Mouse (Mus musculus): ENCODE results near the gene Tec. TPM values are rescaled to one million over a fixed set of nuclear protein-coding genes. Genes with fewer than 3 reads are reported as not detected.

Tec gene
- polyA plus RNA-seq, 1 experiment from 2014 or later: 3.2 TPM

GRCm38 (mm10) chr5:72812328-72812727 is 56.0 kb downstream of the Tec start:
- Histone ChIP-seq H3K4me1 (ENCODE audit: control insufficient read depth, insufficient read depth, low read length) (0 out of 2 replicates have a peak, but pooled peaks cover 6% of the 10 kb centered on the region), H3K9ac (replicated peaks; ENCODE audit: low read length) (no peak overlapping the region), H3K27ac (replicated peaks; ENCODE audit: low read depth, low read length) (no peak overlapping the region), H3K36me3 (replicated peaks; ENCODE audit: control insufficient read depth, insufficient read depth, low read depth, low read length) (no peaks in the 10 kb centered on the region), H3K4me3 (ENCODE audit: low read depth, low read length) (no peak overlapping the region), H3K9me3 (replicated peaks; ENCODE audit: control insufficient read depth, low read length) (no peaks in the 10 kb centered on the region), H3K4me2 (ENCODE audit: low read depth, low read length) (no peak overlapping the region), H3K27me3 (ENCODE audit: control insufficient read depth, insufficient read depth, low read length) (no peaks in the 10 kb centered on the region)
- DNase-seq (ENCODE audit: low spot score): no peak
- WGBS: 85% methylated on average over 3 of the region's 3 CpGs
- no peak for ATAC-seq (replicated peaks; ENCODE audit: insufficient number of reproducible peaks, low FRiP score, low TSS enrichment, low read depth)

- no peaks in the 10 kb centered on the region for H3K27me3 ChIP-seq (ENCODE audit: control insufficient read depth, insufficient read depth, low read length)
These were observed 56.9 kb downstream of the Tec start for GRCm38 (mm10) chr5:72811397-72811796.

GRCm38 (mm10) chr5:72810990-72811389 is 57.3 kb downstream of the Tec start:
- Histone ChIP-seq H3K4me2 (ENCODE audit: low read depth, low read length) (no peak overlapping the region), H3K27me3 (ENCODE audit: control insufficient read depth, insufficient read depth, low read length) (no peaks in the 10 kb centered on the region), H3K27ac (replicated peaks; ENCODE audit: low read depth, low read length) (no peak overlapping the region), H3K36me3 (replicated peaks; ENCODE audit: control insufficient read depth, insufficient read depth, low read depth, low read length) (no peaks in the 10 kb centered on the region), H3K9ac (replicated peaks; ENCODE audit: low read length) (no peak overlapping the region), H3K9me3 (replicated peaks; ENCODE audit: control insufficient read depth, low read length) (no peaks in the 10 kb centered on the region), H3K4me3 (ENCODE audit: low read depth, low read length) (no peak overlapping the region), H3K4me1 (ENCODE audit: control insufficient read depth, insufficient read depth, low read length) (0 out of 2 replicates have a peak, but pooled peaks cover 6% of the 10 kb centered on the region)
- 89% methylated on average over 8 of the region's 8 CpGs for WGBS
- ATAC-seq (replicated peaks; ENCODE audit: insufficient number of reproducible peaks, low FRiP score, low TSS enrichment, low read depth) (no peak), DNase-seq (ENCODE audit: low spot score) (no peak)

More at GRCm38 (mm10) chr5:72811397-72811796, 56.9 kb downstream of the Tec start:
- H3K27ac ChIP-seq (replicated peaks; ENCODE audit: low read depth, low read length): no peak overlapping the region
- no peak overlapping the region for H3K9ac ChIP-seq (replicated peaks; ENCODE audit: low read length)
- ATAC-seq (replicated peaks; ENCODE audit: insufficient number of reproducible peaks, low FRiP score, low TSS enrichment, low read depth): no peak
- no peak overlapping the region for H3K4me3 ChIP-seq (ENCODE audit: low read depth, low read length)
- H3K4me1 ChIP-seq (ENCODE audit: control insufficient read depth, insufficient read depth, low read length): 0 out of 2 replicates have a peak, but pooled peaks cover 6% of the 10 kb centered on the region
- H3K4me2 ChIP-seq (ENCODE audit: low read depth, low read length): no peak overlapping the region
- H3K36me3 ChIP-seq (replicated peaks; ENCODE audit: control insufficient read depth, insufficient read depth, low read depth, low read length): no peaks in the 10 kb centered on the region
- DNase-seq (ENCODE audit: low spot score): no peak
- no peaks in the 10 kb centered on the region for H3K9me3 ChIP-seq (replicated peaks; ENCODE audit: control insufficient read depth, low read length)
- WGBS: 69% methylated on average over 3 of the region's 3 CpGs

GRCm38 (mm10) chr5:72809480-72809879 is 58.8 kb downstream of the Tec start:
- 57% methylated on average over 2 of the region's 2 CpGs for WGBS
- H3K27ac ChIP-seq (replicated peaks; ENCODE audit: low read depth, low read length): no peak overlapping the region
- H3K4me2 ChIP-seq (ENCODE audit: low read depth, low read length): no peak overlapping the region

GRCm38 (mm10) chr5:72808456-72809111 is 59.7 kb downstream of the Tec start:
- no peaks in the 10 kb centered on the region for H3K27me3 ChIP-seq (ENCODE audit: control insufficient read depth, insufficient read depth, low read length)
- H3K36me3 ChIP-seq (replicated peaks; ENCODE audit: control insufficient read depth, insufficient read depth, low read depth, low read length): no peaks in the 10 kb centered on the region
- ATAC-seq (replicated peaks; ENCODE audit: insufficient number of reproducible peaks, low FRiP score, low TSS enrichment, low read depth) (no peak), DNase-seq (ENCODE audit: low spot score) (no peak)
- 0 out of 2 replicates have a peak, but pooled peaks cover 6% of the 10 kb centered on the region for H3K4me1 ChIP-seq (ENCODE audit: control insufficient read depth, insufficient read depth, low read length)
- H3K4me2 ChIP-seq (ENCODE audit: low read depth, low read length): no peak overlapping the region
- no peaks in the 10 kb centered on the region for H3K9me3 ChIP-seq (replicated peaks; ENCODE audit: control insufficient read depth, low read length)
- H3K4me3 ChIP-seq (ENCODE audit: low read depth, low read length): no peak overlapping the region
- 49% methylated on average over 14 of the region's 14 CpGs for WGBS
- H3K9ac ChIP-seq (replicated peaks; ENCODE audit: low read length): no peak overlapping the region
- no peak overlapping the region for H3K27ac ChIP-seq (replicated peaks; ENCODE audit: low read depth, low read length)

More at GRCm38 (mm10) chr5:72809480-72809879, 58.8 kb downstream of the Tec start:
- Histone ChIP-seq H3K9ac (replicated peaks; ENCODE audit: low read length) (no peak overlapping the region), H3K4me3 (ENCODE audit: low read depth, low read length) (no peak overlapping the region), H3K27me3 (ENCODE audit: control insufficient read depth, insufficient read depth, low read length) (no peaks in the 10 kb centered on the region), H3K4me1 (ENCODE audit: control insufficient read depth, insufficient read depth, low read length) (0 out of 2 replicates have a peak, but pooled peaks cover 6% of the 10 kb centered on the region), H3K36me3 (replicated peaks; ENCODE audit: control insufficient read depth, insufficient read depth, low read depth, low read length) (no peaks in the 10 kb centered on the region), H3K9me3 (replicated peaks; ENCODE audit: control insufficient read depth, low read length) (no peaks in the 10 kb centered on the region)
- DNase-seq (ENCODE audit: low spot score) (no peak), ATAC-seq (replicated peaks; ENCODE audit: insufficient number of reproducible peaks, low FRiP score, low TSS enrichment, low read depth) (no peak)

GRCm38 (mm10) chr5:72802851-72803250 is 65.4 kb downstream of the Tec start:
- ATAC-seq (replicated peaks; ENCODE audit: insufficient number of reproducible peaks, low FRiP score, low TSS enrichment, low read depth) (no peak; the same call in 1 of the 2 replicates), DNase-seq (ENCODE audit: low spot score) (peak; percentile 10)
- Histone ChIP-seq H3K27ac (replicated peaks; ENCODE audit: low read depth, low read length) (no peak overlapping the region), H3K9me3 (replicated peaks; ENCODE audit: control insufficient read depth, low read length) (no peaks in the 10 kb centered on the region), H3K4me3 (ENCODE audit: low read depth, low read length) (no peak overlapping the region), H3K4me2 (ENCODE audit: low read depth, low read length) (no peak overlapping the region), H3K9ac (replicated peaks; ENCODE audit: low read length) (no peak overlapping the region), H3K36me3 (replicated peaks; ENCODE audit: control insufficient read depth, insufficient read depth, low read depth, low read length) (no peaks in the 10 kb centered on the region), H3K4me1 (ENCODE audit: control insufficient read depth, insufficient read depth, low read length) (no peaks in the 10 kb centered on the region), H3K27me3 (ENCODE audit: control insufficient read depth, insufficient read depth, low read length) (no peaks in the 10 kb centered on the region)
- 52% methylated on average over 5 of the region's 5 CpGs for WGBS

GRCm38 (mm10) chr5:72798563-72798962 is 69.7 kb downstream of the Tec start:
- no peaks in the 10 kb centered on the region for H3K27me3 ChIP-seq (ENCODE audit: control insufficient read depth, insufficient read depth, low read length)
- no peaks in the 10 kb centered on the region for H3K36me3 ChIP-seq (replicated peaks; ENCODE audit: control insufficient read depth, insufficient read depth, low read depth, low read length)
- no peak overlapping the region for H3K27ac ChIP-seq (replicated peaks; ENCODE audit: low read depth, low read length)
- H3K9ac ChIP-seq (replicated peaks; ENCODE audit: low read length): no peak overlapping the region
- no peaks in the 10 kb centered on the region for H3K4me1 ChIP-seq (ENCODE audit: control insufficient read depth, insufficient read depth, low read length)
- DNase-seq (ENCODE audit: low spot score): no peak
- H3K4me2 ChIP-seq (ENCODE audit: low read depth, low read length): no peak overlapping the region
- ATAC-seq (replicated peaks; ENCODE audit: insufficient number of reproducible peaks, low FRiP score, low TSS enrichment, low read depth): no peak
- no peak overlapping the region for H3K4me3 ChIP-seq (ENCODE audit: low read depth, low read length)
- no peaks in the 10 kb centered on the region for H3K9me3 ChIP-seq (replicated peaks; ENCODE audit: control insufficient read depth, low read length)
- WGBS: 72% methylated on average over 4 of the region's 4 CpGs

- no peak overlapping the region for H3K4me2 ChIP-seq (ENCODE audit: low read depth, low read length)
- H3K36me3 ChIP-seq (replicated peaks; ENCODE audit: control insufficient read depth, insufficient read depth, low read depth, low read length): no peaks in the 10 kb centered on the region
- no peaks in the 10 kb centered on the region for H3K4me1 ChIP-seq (ENCODE audit: control insufficient read depth, insufficient read depth, low read length)
- 53% methylated on average over 14 of the region's 14 CpGs for WGBS
- H3K27ac ChIP-seq (replicated peaks; ENCODE audit: low read depth, low read length): no peak overlapping the region
- ATAC-seq (replicated peaks; ENCODE audit: insufficient number of reproducible peaks, low FRiP score, low TSS enrichment, low read depth) (no peak), DNase-seq (ENCODE audit: low spot score) (no peak)
- H3K9me3 ChIP-seq (replicated peaks; ENCODE audit: control insufficient read depth, low read length): no peaks in the 10 kb centered on the region
- no peaks in the 10 kb centered on the region for H3K27me3 ChIP-seq (ENCODE audit: control insufficient read depth, insufficient read depth, low read length)
- H3K4me3 ChIP-seq (ENCODE audit: low read depth, low read length): no peak overlapping the region
- H3K9ac ChIP-seq (replicated peaks; ENCODE audit: low read length): no peak overlapping the region
These were observed 72.1 kb downstream of the Tec start for GRCm38 (mm10) chr5:72796186-72796613.

All from embryonic facial prominence, embryonic 11.5 days (tissue).